Mouse (Mus musculus): Measurements from ENCODE around the gene Jmjd1c. TPM values are rescaled to one million over a fixed set of nuclear protein-coding genes. Genes with fewer than 3 reads are reported as not detected.

Gene Jmjd1c
- total RNA-seq, 2 experiments from 2014 or later, result 109 to 165 TPM

- no peak for ATAC-seq (replicated peaks; ENCODE audit: low FRiP score, low TSS enrichment, poor library complexity, severe bottlenecking)
Measured at GRCm38 (mm10) chr10:67212031-67212430, 116.1 kb downstream of the Jmjd1c start.

- ATAC-seq (replicated peaks; ENCODE audit: low FRiP score, low TSS enrichment, poor library complexity, severe bottlenecking), result no peak
Measured at GRCm38 (mm10) chr10:67213720-67214119, 117.8 kb downstream of the Jmjd1c start.

- ATAC-seq (replicated peaks; ENCODE audit: low FRiP score, low TSS enrichment, poor library complexity, severe bottlenecking), result no peak
Measured at GRCm38 (mm10) chr10:67215133-67215532, 119.2 kb downstream of the Jmjd1c start.

- no peak for ATAC-seq (replicated peaks; ENCODE audit: low FRiP score, low TSS enrichment, poor library complexity, severe bottlenecking)
Measured at GRCm38 (mm10) chr10:67216872-67217271, 120.9 kb downstream of the Jmjd1c start.

GRCm38 (mm10) chr10:67218873-67219565 is 123.1 kb downstream of the Jmjd1c start:
- no peak for ATAC-seq (replicated peaks; ENCODE audit: low FRiP score, low TSS enrichment, poor library complexity, severe bottlenecking)

GRCm38 (mm10) chr10:67220251-67220650 is 124.3 kb downstream of the Jmjd1c start:
- ATAC-seq (replicated peaks; ENCODE audit: low FRiP score, low TSS enrichment, poor library complexity, severe bottlenecking), result no peak

GRCm38 (mm10) chr10:67221284-67221683 is 125.4 kb downstream of the Jmjd1c start:
- ATAC-seq (replicated peaks; ENCODE audit: low FRiP score, low TSS enrichment, poor library complexity, severe bottlenecking), result peak; percentile 56; the same call in 1 of the 2 replicates

- no peak for ATAC-seq (replicated peaks; ENCODE audit: low FRiP score, low TSS enrichment, poor library complexity, severe bottlenecking)
Measured at GRCm38 (mm10) chr10:67223942-67224341, 128.0 kb downstream of the Jmjd1c start.

GRCm38 (mm10) chr10:67225528-67225927 is 129.6 kb downstream of the Jmjd1c start:
- ATAC-seq (replicated peaks; ENCODE audit: low FRiP score, low TSS enrichment, poor library complexity, severe bottlenecking), result no peak

GRCm38 (mm10) chr10:67226109-67226508 is 130.2 kb downstream of the Jmjd1c start:
- ATAC-seq (replicated peaks; ENCODE audit: low FRiP score, low TSS enrichment, poor library complexity, severe bottlenecking), result no peak

- ATAC-seq (replicated peaks; ENCODE audit: low FRiP score, low TSS enrichment, poor library complexity, severe bottlenecking), result no peak
Measured at GRCm38 (mm10) chr10:67226543-67226942, 130.6 kb downstream of the Jmjd1c start.

GRCm38 (mm10) chr10:67230439-67230838 is 134.5 kb downstream of the Jmjd1c start:
- no peak for ATAC-seq (replicated peaks; ENCODE audit: low FRiP score, low TSS enrichment, poor library complexity, severe bottlenecking)

GRCm38 (mm10) chr10:67247145-67247544 is 151.2 kb downstream of the Jmjd1c start:
- ATAC-seq (replicated peaks; ENCODE audit: low FRiP score, low TSS enrichment, poor library complexity, severe bottlenecking), result peak; percentile 90

- no peak for ATAC-seq (replicated peaks; ENCODE audit: low FRiP score, low TSS enrichment, poor library complexity, severe bottlenecking)
Measured at GRCm38 (mm10) chr10:67249486-67249885, 153.6 kb downstream of the Jmjd1c start.

GRCm38 (mm10) chr10:67250846-67251245 is 154.9 kb downstream of the Jmjd1c start:
- ATAC-seq (replicated peaks; ENCODE audit: low FRiP score, low TSS enrichment, poor library complexity, severe bottlenecking), result no peak

- no peak for ATAC-seq (replicated peaks; ENCODE audit: low FRiP score, low TSS enrichment, poor library complexity, severe bottlenecking)
Measured at GRCm38 (mm10) chr10:67252353-67252752, 156.4 kb downstream of the Jmjd1c start.

- ATAC-seq (replicated peaks; ENCODE audit: low FRiP score, low TSS enrichment, poor library complexity, severe bottlenecking), result no peak
Measured at GRCm38 (mm10) chr10:67253115-67253514, 157.2 kb downstream of the Jmjd1c start.

- peak; percentile 58; the same call in 1 of the 2 replicates for ATAC-seq (replicated peaks; ENCODE audit: low FRiP score, low TSS enrichment, poor library complexity, severe bottlenecking)
Measured at GRCm38 (mm10) chr10:67264852-67265251, 168.9 kb downstream of the Jmjd1c start.

- ATAC-seq (replicated peaks; ENCODE audit: low FRiP score, low TSS enrichment, poor library complexity, severe bottlenecking), result no peak
Measured at GRCm38 (mm10) chr10:67275916-67276315, 180.0 kb downstream of the Jmjd1c start.

- ATAC-seq (replicated peaks; ENCODE audit: low FRiP score, low TSS enrichment, poor library complexity, severe bottlenecking), result peak; percentile 55
Measured at GRCm38 (mm10) chr10:67281852-67282251, 185.9 kb downstream of the Jmjd1c start.

- ATAC-seq (replicated peaks; ENCODE audit: low FRiP score, low TSS enrichment, poor library complexity, severe bottlenecking), result no peak
Measured at GRCm38 (mm10) chr10:67282531-67282930, 186.6 kb downstream of the Jmjd1c start.
